Mouse (Mus musculus): Measurements from ENCODE around the gene Cish.
A peak's percentile ranks its signal among the peaks of the same experiment; 100 is the strongest.
"Not testable (repeated sequence)": the region's sequence is repeated elsewhere in the genome, so short reads cannot be mapped to it uniquely, and the experiment has no call there.

Gene Cish

GRCm38 (mm10) chr9:107298059-107298780, 2.4 kb downstream of the Cish start:
- no peak for DNase-seq (ENCODE audit: low read depth, low spot score)

GRCm38 (mm10) chr9:107298876-107299275, 3.0 kb downstream of the Cish start:
- DNase-seq (ENCODE audit: low read depth, low spot score) = no peak

GRCm38 (mm10) chr9:107299783-107300182, 4.0 kb downstream of the Cish start:
- DNase-seq (ENCODE audit: low read depth, low spot score) = no peak

GRCm38 (mm10) chr9:107300224-107300973, 4.6 kb downstream of the Cish start:
- DNase-seq (ENCODE audit: low read depth, low spot score) = no peak

GRCm38 (mm10) chr9:107301554-107302331, 5.9 kb downstream of the Cish start:
- no peak for DNase-seq (ENCODE audit: low read depth, low spot score)

- DNase-seq (ENCODE audit: low read depth, low spot score) = no peak
Observed at GRCm38 (mm10) chr9:107302592-107302991, 6.8 kb downstream of the Cish start.

- DNase-seq (ENCODE audit: low read depth, low spot score) = peak; percentile 62
Observed at GRCm38 (mm10) chr9:107303121-107303820, 7.4 kb downstream of the Cish start.

GRCm38 (mm10) chr9:107303900-107304299, 8.1 kb downstream of the Cish start:
- no peak for DNase-seq (ENCODE audit: low read depth, low spot score)

GRCm38 (mm10) chr9:107304383-107304782, 8.6 kb downstream of the Cish start:
- no peak for DNase-seq (ENCODE audit: low read depth, low spot score)

- no peak for DNase-seq (ENCODE audit: low read depth, low spot score)
Observed at GRCm38 (mm10) chr9:107305012-107305411, 9.2 kb downstream of the Cish start.

GRCm38 (mm10) chr9:107305601-107306542, 10.0 kb downstream of the Cish start:
- no peak for DNase-seq (ENCODE audit: low read depth, low spot score)

GRCm38 (mm10) chr9:107306673-107307072, 10.8 kb downstream of the Cish start:
- DNase-seq (ENCODE audit: low read depth, low spot score) = not testable (repeated sequence)

GRCm38 (mm10) chr9:107307099-107307872, 11.5 kb downstream of the Cish start:
- no peak for DNase-seq (ENCODE audit: low read depth, low spot score)

- DNase-seq (ENCODE audit: low read depth, low spot score) = no peak
Observed at GRCm38 (mm10) chr9:107307886-107308285, 12.1 kb downstream of the Cish start.

- no peak for DNase-seq (ENCODE audit: low read depth, low spot score)
Observed at GRCm38 (mm10) chr9:107308346-107309000, 12.6 kb downstream of the Cish start.

- no peak for DNase-seq (ENCODE audit: low read depth, low spot score)
Observed at GRCm38 (mm10) chr9:107309171-107309570, 13.3 kb downstream of the Cish start.

- DNase-seq (ENCODE audit: low read depth, low spot score) = no peak
Observed at GRCm38 (mm10) chr9:107309600-107309999, 13.8 kb downstream of the Cish start.

GRCm38 (mm10) chr9:107312811-107313584, 17.2 kb downstream of the Cish start:
- no peak for DNase-seq (ENCODE audit: low read depth, low spot score)

All from 3T3-L1 (cell line).